Mouse (Mus musculus): ENCODE results near the gene Elof1. TPM values are rescaled to one million over a fixed set of nuclear protein-coding genes. Genes with fewer than 3 reads are reported as not detected.

Elof1 gene
- polyA plus RNA-seq, 1 experiment = 117 TPM

Other genes with a start within 250 kb of the Elof1 start
- 23.0 and 31.2 TPM in 2 replicates for gene Rab3d, start 199.0 kb downstream of the Elof1 start, polyA plus RNA-seq (2012; ENCODE audit: insufficient read depth, insufficient read length, missing spikeins)
- gene Ccdc159, start 189.7 kb downstream of the Elof1 start, polyA plus RNA-seq (2012; ENCODE audit: insufficient read depth, insufficient read length, missing spikeins) = 3.7 and 4.3 TPM in 2 replicates
- gene Tmem205, start 189.6 kb downstream of the Elof1 start, polyA plus RNA-seq (2012; ENCODE audit: insufficient read depth, insufficient read length, missing spikeins) = 204 and 213 TPM in 2 replicates
- 1.9 and 2.0 TPM in 2 replicates for gene Plppr2, start 180.1 kb downstream of the Elof1 start, polyA plus RNA-seq (2012; ENCODE audit: insufficient read depth, insufficient read length, missing spikeins)
- 11.6 and 15.4 TPM in 2 replicates for gene Swsap1, start 161.4 kb downstream of the Elof1 start, polyA plus RNA-seq (2012; ENCODE audit: insufficient read depth, insufficient read length, missing spikeins)
- 1.3 and 1.7 TPM in 2 replicates for gene Epor, start 153.7 kb downstream of the Elof1 start, polyA plus RNA-seq (2012; ENCODE audit: insufficient read depth, insufficient read length, missing spikeins)
- 9.2 and 10.4 TPM in 2 replicates for gene Rgl3, start 127.7 kb downstream of the Elof1 start, polyA plus RNA-seq (2012; ENCODE audit: insufficient read depth, insufficient read length, missing spikeins)
- gene Ccdc151, start 114.5 kb downstream of the Elof1 start, polyA plus RNA-seq (2012; ENCODE audit: insufficient read depth, insufficient read length, missing spikeins) = not detected in 2 replicates
- gene Prkcsh, start 114.4 kb downstream of the Elof1 start, polyA plus RNA-seq (2012; ENCODE audit: insufficient read depth, insufficient read length, missing spikeins) = 33.1 and 40.1 TPM in 2 replicates
- 0.91 and 2.0 TPM in 2 replicates for gene Elavl3, start 65.1 kb downstream of the Elof1 start, polyA plus RNA-seq (2012; ENCODE audit: insufficient read depth, insufficient read length, missing spikeins)
- gene Gm49318, start 45.9 kb downstream of the Elof1 start, polyA plus RNA-seq (2012; ENCODE audit: insufficient read depth, insufficient read length, missing spikeins) = not detected in 2 replicates
- 2.1 and 4.8 TPM in 2 replicates for gene Zfp653, start 45.8 kb downstream of the Elof1 start, polyA plus RNA-seq (2012; ENCODE audit: insufficient read depth, insufficient read length, missing spikeins)
- 95.3 and 111 TPM in 2 replicates for gene Ecsit, start 31.7 kb downstream of the Elof1 start, polyA plus RNA-seq (2012; ENCODE audit: insufficient read depth, insufficient read length, missing spikeins)
- 1.9 and 5.7 TPM in 2 replicates for gene Cnn1, start 18.0 kb downstream of the Elof1 start, polyA plus RNA-seq (2012; ENCODE audit: insufficient read depth, insufficient read length, missing spikeins)
- gene Acp5, start 18.5 kb upstream of the Elof1 start, polyA plus RNA-seq (2012; ENCODE audit: insufficient read depth, insufficient read length, missing spikeins) = 179 and 198 TPM in 2 replicates
- gene Pigyl, start 39.7 kb upstream of the Elof1 start, polyA plus RNA-seq (2012; ENCODE audit: insufficient read depth, insufficient read length, missing spikeins) = 47.7 and 58.0 TPM in 2 replicates
- 0.52 and 0.58 TPM in 2 replicates for gene Zfp872, start 70.9 kb upstream of the Elof1 start, polyA plus RNA-seq (2012; ENCODE audit: insufficient read depth, insufficient read length, missing spikeins)
- 17.4 and 22.6 TPM in 2 replicates for gene Zfp809, start 108.5 kb upstream of the Elof1 start, polyA plus RNA-seq (2012; ENCODE audit: insufficient read depth, insufficient read length, missing spikeins)
- not detected in 2 replicates for gene Zfp599, start 142.7 kb upstream of the Elof1 start, polyA plus RNA-seq (2012; ENCODE audit: insufficient read depth, insufficient read length, missing spikeins)
- 2.5 and 6.3 TPM in 2 replicates for gene Zfp810, start 190.5 kb upstream of the Elof1 start, polyA plus RNA-seq (2012; ENCODE audit: insufficient read depth, insufficient read length, missing spikeins)

Data from brown adipose tissue, adult 24 weeks (tissue).